Mouse (Mus musculus): ENCODE results near the gene Ecm1.

DNA sequence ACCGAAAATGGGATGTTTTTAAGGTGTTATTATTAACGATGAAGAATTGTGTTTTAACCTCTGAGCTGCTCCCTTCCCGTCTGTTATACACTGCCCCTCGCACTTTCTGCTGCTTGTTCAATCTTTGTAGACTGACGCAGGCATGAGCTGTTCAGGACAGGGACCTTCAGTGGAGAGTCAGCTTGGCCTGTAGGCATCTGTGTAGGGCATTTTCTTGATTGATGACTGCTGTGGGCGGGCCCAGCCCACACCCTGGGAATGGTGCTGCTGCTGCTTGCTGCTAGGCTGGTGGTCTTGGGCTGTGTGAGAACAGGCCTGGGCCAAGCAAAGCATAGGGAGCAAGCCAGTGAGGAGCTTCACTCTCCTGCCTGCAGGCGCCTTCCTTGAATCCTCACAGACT, 8.9 kb downstream of the Ecm1 start:
- TF ChIP-seq EP300 (IDR thresholded peaks at IDR 0.05; ENCODE audit: low read depth), result no peak
- no peak for TF ChIP-seq CTCF (IDR thresholded peaks at IDR 0.05; ENCODE audit: low read depth)
